Mouse (Mus musculus): ENCODE measurements around the gene Alk.

- TF ChIP-seq CTCF (IDR thresholded peaks at IDR 0.05 in 2 of 3, conservative IDR thresholded peaks at IDR 0.05 in 1 of 3; ENCODE audit: control insufficient read depth in 1 of 3, insufficient read depth in 1 of 3, low read depth in 2 of 3, low read length in 3 of 3, poor library complexity in 1 of 3, severe bottlenecking in 1 of 3) (no peak), GATA1 (IDR thresholded peaks at IDR 0.05; ENCODE audit: low read depth, low read length) (no peak), POLR2AphosphoS5 (IDR thresholded peaks at IDR 0.05; ENCODE audit: borderline replicate concordance, low read depth, low read length) (no peak), SMC3 (IDR thresholded peaks at IDR 0.05; ENCODE audit: low read depth, low read length) (no peak), GABPA (IDR thresholded peaks at IDR 0.05; ENCODE audit: low read depth, low read length) (no peak), MAZ (IDR thresholded peaks at IDR 0.05; ENCODE audit: low read depth, low read length) (no peak), SIN3A (IDR thresholded peaks at IDR 0.05; ENCODE audit: low read length) (no peak)
Observed at GRCm38 (mm10) chr17:72527481-72527880, 76.9 kb downstream of the Alk start.

All from MEL (cell line).